26 mouse cellular contexts compared by ENCODE assay signal in the genomic region with DNA sequence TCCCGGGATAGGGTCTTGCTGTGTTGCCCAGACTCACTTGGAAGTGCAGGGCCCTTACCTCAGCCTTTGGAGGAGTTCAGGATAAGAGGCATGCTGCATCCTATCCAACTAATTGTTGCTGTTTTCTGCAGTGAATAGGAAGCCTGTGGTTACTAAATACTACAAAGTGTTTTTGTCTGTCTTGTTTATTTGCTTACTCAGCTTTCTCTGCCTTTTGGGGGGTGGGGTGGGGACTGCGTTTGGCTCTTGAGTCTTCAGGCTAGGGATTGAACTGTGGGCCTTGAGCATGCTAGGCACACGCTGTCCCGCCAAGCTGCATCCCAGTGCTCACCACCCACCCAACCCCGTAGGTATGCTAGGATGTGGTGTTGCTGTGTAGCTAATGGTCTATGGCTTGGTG. TPM values are rescaled to one million over a fixed set of nuclear protein-coding genes. Genes with fewer than 3 reads are reported as not detected.
DNase-seq lines count a peak whose midpoint lies in the region; ATAC-seq lines count a peak whose summit lies in the region.
"Had no signal": no experiment of that assay in that cellular context is flagged by ENCODE, and none has a peak within 500 bp of the region (broad histone marks: within the 10 kb centered on the region; RNA-seq: fewer than 3 reads in every experiment).

No protein-coding gene starts in this region.

- H3K27ac ChIP-seq in embryonic facial prominence, embryonic 13.5 days: no peak overlapping the region
- no peak overlapping the region for H3K27ac ChIP-seq in embryonic facial prominence, embryonic 10.5 days (replicated peaks)
- H3K27ac ChIP-seq in forebrain, embryonic 15.5 days (replicated peaks): no peak overlapping the region
- no peak overlapping the region for H3K27ac ChIP-seq in forebrain, embryonic 12.5 days
- no peak overlapping the region for H3K27ac ChIP-seq in midbrain, embryonic 11.5 days (ENCODE audit: low read depth, low read length)
- H3K27ac ChIP-seq in midbrain, embryonic 16.5 days (ENCODE audit: low read length): no peak overlapping the region

- H3K36me3 ChIP-seq in embryonic facial prominence, embryonic 13.5 days: peaks cover 66% of the 10 kb centered on the region
- peaks cover 87% of the 10 kb centered on the region for H3K36me3 ChIP-seq in embryonic facial prominence, embryonic 10.5 days (replicated peaks)
- peaks cover 62% of the 10 kb centered on the region for H3K36me3 ChIP-seq in forebrain, embryonic 15.5 days
- peaks cover 74% of the 10 kb centered on the region for H3K36me3 ChIP-seq in forebrain, embryonic 12.5 days (replicated peaks)
- peaks cover 15% of the 10 kb centered on the region for H3K36me3 ChIP-seq in midbrain, embryonic 11.5 days (ENCODE audit: control insufficient read depth, insufficient read depth, low read length)
- peaks cover 29% of the 10 kb centered on the region for H3K36me3 ChIP-seq in midbrain, embryonic 16.5 days (ENCODE audit: control insufficient read depth, insufficient read depth, low read length)

- H3K4me1 ChIP-seq in embryonic facial prominence, embryonic 13.5 days: 0 out of 2 replicates have a peak, but pooled peaks cover 6% of the 10 kb centered on the region
- H3K4me1 ChIP-seq in embryonic facial prominence, embryonic 10.5 days: 0 out of 2 replicates have a peak, but pooled peaks cover 7% of the 10 kb centered on the region
- H3K4me1 ChIP-seq in forebrain, embryonic 15.5 days: peaks cover 27% of the 10 kb centered on the region
- H3K4me1 ChIP-seq in forebrain, embryonic 12.5 days: 0 out of 2 replicates have a peak, but pooled peaks cover 7% of the 10 kb centered on the region
- no peaks in the 10 kb centered on the region; the same call in 1 of the 2 replicates for H3K4me1 ChIP-seq in midbrain, embryonic 11.5 days (ENCODE audit: control insufficient read depth, insufficient read depth, low read length)
- peaks cover 18% of the 10 kb centered on the region for H3K4me1 ChIP-seq in midbrain, embryonic 16.5 days (ENCODE audit: control insufficient read depth, insufficient read depth, low read length)

- H3K4me3 ChIP-seq in embryonic facial prominence, embryonic 13.5 days: no peak overlapping the region
- H3K4me3 ChIP-seq in embryonic facial prominence, embryonic 10.5 days: no peak overlapping the region
- H3K4me3 ChIP-seq in forebrain, embryonic 15.5 days: no peak overlapping the region
- no peak overlapping the region for H3K4me3 ChIP-seq in forebrain, embryonic 12.5 days (replicated peaks)
- H3K4me3 ChIP-seq in midbrain, embryonic 11.5 days (ENCODE audit: low read depth, low read length): no peak overlapping the region
- H3K4me3 ChIP-seq in midbrain, embryonic 16.5 days (ENCODE audit: low read depth, low read length): no peak overlapping the region

- H3K4me2 ChIP-seq in embryonic facial prominence, embryonic 13.5 days: no peak overlapping the region
- no peak overlapping the region for H3K4me2 ChIP-seq in forebrain, embryonic 15.5 days (replicated peaks)
- no peak overlapping the region for H3K4me2 ChIP-seq in forebrain, embryonic 12.5 days
- H3K4me2 ChIP-seq in midbrain, embryonic 11.5 days: no peak overlapping the region
- no peak overlapping the region for H3K4me2 ChIP-seq in midbrain, embryonic 16.5 days (ENCODE audit: low read length)

- H3K9me3 ChIP-seq in embryonic facial prominence, embryonic 13.5 days: no peaks in the 10 kb centered on the region
- no peaks in the 10 kb centered on the region for H3K9me3 ChIP-seq in embryonic facial prominence, embryonic 10.5 days
- no peaks in the 10 kb centered on the region for H3K9me3 ChIP-seq in forebrain, embryonic 15.5 days
- no peaks in the 10 kb centered on the region for H3K9me3 ChIP-seq in forebrain, embryonic 12.5 days
- no peaks in the 10 kb centered on the region for H3K9me3 ChIP-seq in midbrain, embryonic 11.5 days (ENCODE audit: control insufficient read depth, low read length)
- no peaks in the 10 kb centered on the region for H3K9me3 ChIP-seq in midbrain, embryonic 16.5 days (replicated peaks; ENCODE audit: control insufficient read depth, low read length, poor library complexity, severe bottlenecking)
- H3K9me3 ChIP-seq: G1E had no signal

- H3K27me3 ChIP-seq in embryonic facial prominence, embryonic 13.5 days: no peaks in the 10 kb centered on the region
- no peaks in the 10 kb centered on the region for H3K27me3 ChIP-seq in embryonic facial prominence, embryonic 10.5 days (replicated peaks; ENCODE audit: low read depth, poor library complexity, severe bottlenecking)
- H3K27me3 ChIP-seq in forebrain, embryonic 15.5 days: no peaks in the 10 kb centered on the region
- no peaks in the 10 kb centered on the region for H3K27me3 ChIP-seq in forebrain, embryonic 12.5 days
- no peaks in the 10 kb centered on the region for H3K27me3 ChIP-seq in midbrain, embryonic 11.5 days (ENCODE audit: control insufficient read depth, insufficient read depth, low read length)
- no peaks in the 10 kb centered on the region for H3K27me3 ChIP-seq in midbrain, embryonic 16.5 days (ENCODE audit: control insufficient read depth, insufficient read depth, low read depth, low read length)
- H3K27me3 ChIP-seq: Patski had no signal

- no peak for DNase-seq in embryonic facial prominence, embryonic 10.5 days (ENCODE audit: low spot score)
- peak; percentile 62 for DNase-seq in midbrain, embryonic 11.5 days (ENCODE audit: low spot score, missing footprints)
- DNase-seq in layer of hippocampus, adult 8-10 months (ENCODE audit: low spot score in 2 of 2): no peak
- DNase-seq: adrenal gland, adult 8-10 months; adrenal gland, postnatal 14 days; adrenal gland, postnatal 36 days; B cell, adult 2 months; cerebellum, adult 11-12 months; cerebellum, adult 2 months; cerebellum, adult 9-10 months; cerebellum, postnatal 10 days; cerebellum, postnatal 25 days; forebrain, postnatal 0 days had no signal

- no peak for ATAC-seq in embryonic facial prominence, embryonic 13.5 days (ENCODE audit: insufficient number of reproducible peaks, insufficient read depth, low FRiP score, low TSS enrichment, low read depth)
- no peak for ATAC-seq in forebrain, embryonic 15.5 days (replicated peaks)
- no peak for ATAC-seq in forebrain, embryonic 12.5 days (ENCODE audit: low FRiP score)
- ATAC-seq in midbrain, embryonic 11.5 days (ENCODE audit: low FRiP score): no peak
- no peak for ATAC-seq in midbrain, embryonic 16.5 days
- ATAC-seq: activated CD4-positive, CD25-positive, alpha-beta regulatory T cell, adult 4 months; CD4-positive, CD25-positive, alpha-beta regulatory T cell, adult 4 months; forebrain, embryonic 14.5 days; forebrain, postnatal 0 days; Patski had no signal

- peak overlapping the region; percentile 44 for H3K9ac ChIP-seq in embryonic facial prominence, embryonic 13.5 days
- 0 out of 2 replicates have a peak overlapping the region, but pooled peaks have one; percentile 12 for H3K9ac ChIP-seq in forebrain, embryonic 15.5 days (replicated peaks)
- H3K9ac ChIP-seq in forebrain, embryonic 12.5 days: no peak overlapping the region
- no peak overlapping the region for H3K9ac ChIP-seq in midbrain, embryonic 11.5 days (ENCODE audit: low read length)
- no peak overlapping the region for H3K9ac ChIP-seq in midbrain, embryonic 16.5 days (ENCODE audit: low read depth, low read length)
- H3K9ac ChIP-seq: forebrain, postnatal 0 days had no signal

- whole genome bisulfite sequencing in embryonic facial prominence, embryonic 13.5 days: 90% methylated on average over 5 of the region's 5 CpGs
- 89% methylated on average over 5 of the region's 5 CpGs for WGBS in embryonic facial prominence, embryonic 10.5 days
- 88% methylated on average over 5 of the region's 5 CpGs for WGBS in forebrain, embryonic 15.5 days
- 89% methylated on average over 5 of the region's 5 CpGs for WGBS in forebrain, embryonic 12.5 days
- 96% methylated on average over 5 of the region's 5 CpGs for WGBS in midbrain, embryonic 11.5 days
- WGBS in midbrain, embryonic 16.5 days: 92% methylated on average over 5 of the region's 5 CpGs

RNA-seq across cellular contexts. Expression of a gene that starts 4.8 kb away (rescaled TPM):
- polyA plus RNA-seq in embryonic facial prominence, embryonic 13.5 days (2015; fragmentation: Nextera tagmentation; extraction: Ambion mirVana): 6.0 and 7.4 TPM in 2 replicates
- polyA plus RNA-seq in embryonic facial prominence, embryonic 10.5 days (2016; fragmentation: Nextera tagmentation; extraction: Ambion mirVana): 9.9 and 11.3 TPM in 2 replicates
- 6.7 and 7.1 TPM in 2 replicates for polyA plus RNA-seq in forebrain, embryonic 15.5 days (2015; fragmentation: Nextera tagmentation; extraction: Ambion mirVana)
- polyA plus RNA-seq in forebrain, embryonic 12.5 days (2016; fragmentation: Nextera tagmentation; extraction: Ambion mirVana): 8.0 and 9.1 TPM in 2 replicates
- 5.7 and 6.1 TPM in 2 replicates for polyA plus RNA-seq in midbrain, embryonic 11.5 days (2014; fragmentation: Nextera tagmentation; extraction: Ambion mirVana)
- 6.4 and 6.7 TPM in 2 replicates for polyA plus RNA-seq in midbrain, embryonic 16.5 days (2015; fragmentation: Nextera tagmentation; extraction: Ambion mirVana)
- 1 to 10 TPM; 3.1 to 5.3 (median 4.5) TPM for total RNA-seq in layer of hippocampus, adult 8-10 months (2022)

RNA-seq across cellular contexts. Expression of a gene that starts 5.0 kb away (rescaled TPM):
- polyA plus RNA-seq in embryonic facial prominence, embryonic 13.5 days (2015; fragmentation: Nextera tagmentation; extraction: Ambion mirVana): 67.9 and 79.8 TPM in 2 replicates
- 85.6 and 87.1 TPM in 2 replicates for polyA plus RNA-seq in embryonic facial prominence, embryonic 10.5 days (2016; fragmentation: Nextera tagmentation; extraction: Ambion mirVana)
- 67.5 and 72.5 TPM in 2 replicates for polyA plus RNA-seq in forebrain, embryonic 15.5 days (2015; fragmentation: Nextera tagmentation; extraction: Ambion mirVana)
- 93.0 and 96.6 TPM in 2 replicates for polyA plus RNA-seq in forebrain, embryonic 12.5 days (2016; fragmentation: Nextera tagmentation; extraction: Ambion mirVana)
- polyA plus RNA-seq in midbrain, embryonic 11.5 days (2014; fragmentation: Nextera tagmentation; extraction: Ambion mirVana): 66.8 and 68.6 TPM in 2 replicates
- polyA plus RNA-seq in midbrain, embryonic 16.5 days (2015; fragmentation: Nextera tagmentation; extraction: Ambion mirVana): 61.4 and 69.9 TPM in 2 replicates
- total RNA-seq in layer of hippocampus, adult 8-10 months (2022): 10 to 100 TPM; 49.6 to 54.6 (median 54.2) TPM

RNA-seq across cellular contexts. Expression of a gene that starts 24.9 kb away (rescaled TPM):
- polyA plus RNA-seq in embryonic facial prominence, embryonic 13.5 days (2015; fragmentation: Nextera tagmentation; extraction: Ambion mirVana): not detected in 2 replicates
- polyA plus RNA-seq in embryonic facial prominence, embryonic 10.5 days (2016; fragmentation: Nextera tagmentation; extraction: Ambion mirVana): not detected in 2 replicates
- not detected in 2 replicates for polyA plus RNA-seq in forebrain, embryonic 15.5 days (2015; fragmentation: Nextera tagmentation; extraction: Ambion mirVana)
- not detected in 2 replicates for polyA plus RNA-seq in forebrain, embryonic 12.5 days (2016; fragmentation: Nextera tagmentation; extraction: Ambion mirVana)
- polyA plus RNA-seq in midbrain, embryonic 11.5 days (2014; fragmentation: Nextera tagmentation; extraction: Ambion mirVana): not detected in 2 replicates
- polyA plus RNA-seq in midbrain, embryonic 16.5 days (2015; fragmentation: Nextera tagmentation; extraction: Ambion mirVana): not detected in 2 replicates
- under 1 TPM in 2 of 4 experiments, not detected in 2; 0.21 to 0.25 TPM for total RNA-seq in layer of hippocampus, adult 8-10 months (2022)
- total RNA-seq: adrenal gland, adult 18-20 months; adrenal gland, adult 8-10 months; adrenal gland, postnatal 14 days; adrenal gland, postnatal 36 days; forebrain, postnatal 0 days had no signal
- polyA plus RNA-seq: activated CD4-positive, CD25-positive, alpha-beta regulatory T cell, adult 4 months; cerebellum, adult 2 months; embryonic facial prominence, embryonic 11.5 days; forebrain, embryonic 14.5 days; G1E; Patski had no signal

RNA-seq across cellular contexts. Expression of a gene that starts 31.2 kb away (rescaled TPM):
- polyA plus RNA-seq in embryonic facial prominence, embryonic 13.5 days (2015; fragmentation: Nextera tagmentation; extraction: Ambion mirVana): 13.9 and 16.4 TPM in 2 replicates
- polyA plus RNA-seq in embryonic facial prominence, embryonic 10.5 days (2016; fragmentation: Nextera tagmentation; extraction: Ambion mirVana): 23.8 and 25.5 TPM in 2 replicates
- 10.6 and 12.7 TPM in 2 replicates for polyA plus RNA-seq in forebrain, embryonic 15.5 days (2015; fragmentation: Nextera tagmentation; extraction: Ambion mirVana)
- polyA plus RNA-seq in forebrain, embryonic 12.5 days (2016; fragmentation: Nextera tagmentation; extraction: Ambion mirVana): 20.7 and 21.2 TPM in 2 replicates
- polyA plus RNA-seq in midbrain, embryonic 11.5 days (2014; fragmentation: Nextera tagmentation; extraction: Ambion mirVana): 15.6 and 16.4 TPM in 2 replicates
- polyA plus RNA-seq in midbrain, embryonic 16.5 days (2015; fragmentation: Nextera tagmentation; extraction: Ambion mirVana): 6.5 and 7.0 TPM in 2 replicates
- 10 to 100 TPM; 21.7 to 23.6 (median 23.2) TPM for total RNA-seq in layer of hippocampus, adult 8-10 months (2022)

RNA-seq across cellular contexts. Expression of a gene that starts 33.5 kb away (rescaled TPM):
- polyA plus RNA-seq in embryonic facial prominence, embryonic 13.5 days (2015; fragmentation: Nextera tagmentation; extraction: Ambion mirVana): 2.1 TPM in 1 of 2 replicates, not detected in the other
- 2.6 TPM in 1 of 2 replicates, not detected in the other for polyA plus RNA-seq in embryonic facial prominence, embryonic 10.5 days (2016; fragmentation: Nextera tagmentation; extraction: Ambion mirVana)
- polyA plus RNA-seq in forebrain, embryonic 15.5 days (2015; fragmentation: Nextera tagmentation; extraction: Ambion mirVana): 1.6 TPM in 1 of 2 replicates, not detected in the other
- 2.2 and 2.5 TPM in 2 replicates for polyA plus RNA-seq in forebrain, embryonic 12.5 days (2016; fragmentation: Nextera tagmentation; extraction: Ambion mirVana)
- polyA plus RNA-seq in midbrain, embryonic 11.5 days (2014; fragmentation: Nextera tagmentation; extraction: Ambion mirVana): not detected in 2 replicates
- polyA plus RNA-seq in midbrain, embryonic 16.5 days (2015; fragmentation: Nextera tagmentation; extraction: Ambion mirVana): not detected in 2 replicates
- total RNA-seq in layer of hippocampus, adult 8-10 months (2022): 1 to 10 TPM in 1 of 4 experiments, not detected in 3; 6.9 TPM
- total RNA-seq: adrenal gland, postnatal 14 days; adrenal gland, postnatal 36 days; forebrain, postnatal 0 days had no signal
- polyA plus RNA-seq: cerebellum, adult 2 months; cortical plate, adult 2 months; embryonic facial prominence, embryonic 11.5 days; embryonic facial prominence, embryonic 14.5 days; forebrain, embryonic 14.5 days; forebrain, postnatal 0 days; G1E; Patski had no signal

Comparison
In these comparisons a context has a peak if more than half of its experiments do, and no peak if none do; other contexts are left out.
1. H3K9ac ChIP-seq: peak in embryonic facial prominence, embryonic 13.5 days (single experiment) and forebrain, embryonic 15.5 days (single experiment); none in forebrain, embryonic 12.5 days (single experiment), midbrain, embryonic 11.5 days (single experiment) and midbrain, embryonic 16.5 days (single experiment).